Mouse (Mus musculus) limb, embryonic 14.5 days (tissue): ENCODE data around the gene Slc35e3. TPM values are rescaled to one million over a fixed set of nuclear protein-coding genes. Genes with fewer than 3 reads are reported as not detected.
"Not testable (repeated sequence)": the region's sequence is repeated elsewhere in the genome, so short reads cannot be mapped to it uniquely, and the experiment has no call there.

Experiments
- ATAC-seq: fragments of 200-750 bp; cut with Nextera tagmentation; 2 replicates; pipeline ENCODE4 v1.8.0; 2017; ENCODE audit warnings: low read depth, moderate number of reproducible peaks, moderate TSS enrichment; ENCODE audit not compliant: low FRiP score
- DNase-seq: peaks from one replicate; pipeline ENCODE4 v3.0.0-alpha.2; 2015; ENCODE audit warnings: low spot score
- H3K27ac ChIP-seq: fragments of 300-500 bp; sonication (generic); replicated peaks from 2 replicates; pipeline ENCODE4 v1.5.1; 2014; ENCODE audit warnings: low read depth, mild to moderate bottlenecking, low read length, moderate library complexity, mixed read lengths
- H3K27me3 ChIP-seq: fragments of 300-500 bp; sonication (generic); 2 replicates; pipeline ENCODE4 v1.6.1; 2014; ENCODE audit warnings: low read length, mixed read lengths; ENCODE audit not compliant: control insufficient read depth, insufficient read depth
- H3K36me3 ChIP-seq: fragments of 300-500 bp; sonication (generic); 2 replicates; pipeline ENCODE4 v1.6.1; 2014; ENCODE audit warnings: mild to moderate bottlenecking, low read length, moderate library complexity, mixed read lengths; ENCODE audit not compliant: control insufficient read depth, insufficient read depth
- H3K4me1 ChIP-seq: fragments of 300-500 bp; sonication (generic); 2 replicates; pipeline ENCODE4 v1.6.1; 2014; ENCODE audit warnings: antibody characterized with exemption, low read length, mixed read lengths; ENCODE audit not compliant: control insufficient read depth, insufficient read depth
- H3K4me2 ChIP-seq: fragments of 300-500 bp; sonication (generic); replicated peaks from 2 replicates; pipeline ENCODE4 v1.6.1; 2014; ENCODE audit warnings: low read depth, mild to moderate bottlenecking, low read length, moderate library complexity; ENCODE audit not compliant: severe bottlenecking
- H3K4me3 ChIP-seq: fragments of 300-500 bp; sonication (generic); replicated peaks from 2 replicates; pipeline ENCODE4 v1.5.1; 2014; ENCODE audit warnings: low read length
- H3K9ac ChIP-seq: fragments of 300-500 bp; sonication (generic); 2 replicates; pipeline ENCODE4 v1.6.1; 2014; ENCODE audit warnings: mild to moderate bottlenecking, low read depth, low read length, moderate library complexity; ENCODE audit not compliant: severe bottlenecking
- H3K9me3 ChIP-seq: fragments of 300-500 bp; sonication (generic); 2 replicates; pipeline ENCODE4 v1.6.1; 2016; ENCODE audit warnings: low read length; ENCODE audit not compliant: control insufficient read depth
- POLR2A ChIP-seq: fragments of 200-500 bp; IDR thresholded peaks from 2 replicates; pipeline ENCODE4 v1.8.0; 2012; ENCODE audit warnings: inconsistent platforms, mild to moderate bottlenecking, moderate library complexity, borderline replicate concordance; ENCODE audit not compliant: insufficient read depth, insufficient read length; ENCODE audit errors: extremely low read depth
- WGBS: fragments of 180-500 bp; shearing (Covaris S2); extraction: QIAGEN DNeasy Blood & Tissue Kit; methylation state at CpG from one replicate; pipeline ENCODE4 v1.1.7; 2014; 5-methylcytosine and 5-hydroxymethylcytosine counted together
- polyA plus RNA-seq, 2 experiments: library from polyadenylated mRNA; depleted of rRNA in 1 of 2; stranded (reverse) in 1 of 2; unstranded in 1 of 2; fragments of >200 nt; fragmentation: Nextera tagmentation in 1 of 2; extraction: Ambion mirVana in 1 of 2; gene quantifications; 2 replicates each; pipeline versions ENCODE4 v1.2.1 to v1.2.3; 2012 to 2014

The Slc35e3 gene
- polyA plus RNA-seq, 2 experiments, result 21.7 to 36.2 TPM

- Histone ChIP-seq H3K9ac (no peak overlapping the region), H3K4me1 (no peaks in the 10 kb centered on the region), H3K27ac (no peak overlapping the region), H3K4me2 (no peak overlapping the region), H3K4me3 (no peak overlapping the region), H3K27me3 (no peaks in the 10 kb centered on the region), H3K9me3 (no peaks in the 10 kb centered on the region), H3K36me3 (peaks cover 95% of the 10 kb centered on the region)
- 90% methylated on average over 18 of the region's 18 CpGs for WGBS
- ATAC-seq, result no peak
- no peak for TF ChIP-seq POLR2A
- DNase-seq, result no peak
Measured at GRCm38 (mm10) chr10:117758749-117759727, 12.9 kb upstream of the Slc35e3 start.

DNA sequence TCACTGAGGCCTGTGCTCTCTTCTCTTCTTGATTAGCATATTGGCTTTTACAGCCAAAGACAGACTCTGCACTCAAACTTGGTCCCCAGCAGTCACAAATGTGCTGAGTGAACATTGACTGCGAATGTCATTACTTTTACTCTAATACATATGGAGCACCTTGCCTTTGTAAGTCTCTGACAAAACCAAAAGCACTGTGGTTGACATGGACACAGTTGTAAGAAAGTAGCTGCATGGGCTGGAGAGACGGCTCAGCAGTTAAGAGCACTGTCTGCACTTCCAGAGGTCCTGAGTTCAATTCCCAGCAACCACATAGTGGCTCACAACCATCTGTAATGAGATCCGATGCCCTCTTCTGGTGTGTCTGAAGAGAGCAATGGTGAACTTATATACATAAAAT lies 12.2 kb upstream of the Slc35e3 start:
- not testable (repeated sequence) for DNase-seq, H3K9me3 ChIP-seq, H3K27ac ChIP-seq, H3K9ac ChIP-seq, H3K4me1 ChIP-seq, H3K4me2 ChIP-seq, ATAC-seq, H3K27me3 ChIP-seq, H3K4me3 ChIP-seq
- 93% methylated on average over 3 of the region's 3 CpGs for WGBS
- H3K36me3 ChIP-seq, result peaks cover 93% of the 10 kb centered on the region

GRCm38 (mm10) chr10:117757796-117758342 lies 11.7 kb upstream of the Slc35e3 start:
- DNase-seq, result no peak
- H3K4me2 ChIP-seq, result no peak overlapping the region
- H3K27me3 ChIP-seq, result no peaks in the 10 kb centered on the region
- no peak overlapping the region for H3K9ac ChIP-seq
- no peak for ATAC-seq
- H3K27ac ChIP-seq, result no peak overlapping the region
- H3K36me3 ChIP-seq, result peaks cover 90% of the 10 kb centered on the region
- no peaks in the 10 kb centered on the region for H3K4me1 ChIP-seq
- no peak for TF ChIP-seq POLR2A
- no peaks in the 10 kb centered on the region for H3K9me3 ChIP-seq
- WGBS, result 92% methylated on average over 7 of the region's 7 CpGs
- no peak overlapping the region for H3K4me3 ChIP-seq

- ATAC-seq (no peak), DNase-seq (no peak)
- no peaks in the 10 kb centered on the region for H3K27me3 ChIP-seq
- H3K9ac ChIP-seq, result no peak overlapping the region
- 97% methylated on average over 1 of the region's 1 CpGs for WGBS
- no peak overlapping the region for H3K4me3 ChIP-seq
- no peak overlapping the region for H3K4me2 ChIP-seq
- H3K4me1 ChIP-seq, result no peaks in the 10 kb centered on the region
- peaks cover 92% of the 10 kb centered on the region for H3K36me3 ChIP-seq
- H3K27ac ChIP-seq, result no peak overlapping the region
- no peaks in the 10 kb centered on the region for H3K9me3 ChIP-seq
- TF ChIP-seq POLR2A, result no peak
Measured at GRCm38 (mm10) chr10:117757259-117757658, 11.1 kb upstream of the Slc35e3 start.

GRCm38 (mm10) chr10:117756784-117757183 lies 10.6 kb upstream of the Slc35e3 start:
- no peak for TF ChIP-seq POLR2A
- DNase-seq, result no peak
- no peaks in the 10 kb centered on the region for H3K9me3 ChIP-seq
- H3K4me3 ChIP-seq, result no peak overlapping the region
- no peak overlapping the region for H3K9ac ChIP-seq
- no peak for ATAC-seq
- no peaks in the 10 kb centered on the region for H3K4me1 ChIP-seq
- 91% methylated on average over 5 of the region's 5 CpGs for WGBS
- no peak overlapping the region for H3K27ac ChIP-seq
- no peak overlapping the region for H3K4me2 ChIP-seq
- H3K27me3 ChIP-seq, result no peaks in the 10 kb centered on the region
- H3K36me3 ChIP-seq, result peaks cover 92% of the 10 kb centered on the region
